In the genomic region with DNA sequence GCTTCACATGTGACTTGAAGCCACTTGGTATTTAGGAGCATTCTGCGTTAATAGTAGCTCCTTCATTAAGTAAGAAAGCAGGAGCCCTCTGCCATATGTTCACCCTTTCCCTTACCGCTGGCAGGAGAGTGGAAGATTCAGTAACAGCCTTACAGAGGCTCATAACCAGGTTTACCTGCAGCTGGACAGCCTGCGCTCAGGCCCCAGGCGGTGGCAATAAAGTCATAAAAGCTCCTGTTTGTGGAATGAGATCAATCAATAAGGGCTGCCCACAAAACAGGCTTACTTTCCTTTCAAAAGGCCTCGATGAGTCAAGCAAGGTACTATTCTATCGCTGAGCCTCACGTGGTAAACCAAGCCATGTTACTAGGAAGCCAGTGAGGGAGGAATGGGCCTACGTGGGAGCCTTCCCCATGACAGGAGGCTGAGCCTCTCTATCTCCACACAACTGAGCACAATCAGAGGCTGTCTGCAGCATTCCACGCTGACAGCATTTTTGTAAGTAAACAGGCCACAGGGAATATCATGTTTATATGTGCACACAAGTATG, we compare ENCODE assay signal across 22 mouse cellular contexts. TPM values are rescaled to one million over a fixed set of nuclear protein-coding genes. Genes with fewer than 3 reads are reported as not detected.
DNase-seq lines count a peak whose midpoint lies in the region; ATAC-seq and TF ChIP-seq lines count a peak whose summit lies in the region.
"Had no signal": no experiment of that assay in that cellular context is flagged by ENCODE, and none has a peak within 500 bp of the region (broad histone marks: within the 10 kb centered on the region; RNA-seq: fewer than 3 reads in every experiment).

No protein-coding gene starts in this region.

- no peak for TF ChIP-seq POLR2A in small intestine, adult 2 months (IDR thresholded peaks at IDR 0.05; ENCODE audit: low read depth, low read length)

- no peak overlapping the region for H3K4me3 ChIP-seq in forebrain, embryonic 15.5 days
- H3K4me3 ChIP-seq in forebrain, embryonic 11.5 days (ENCODE audit: low read depth, low read length) = no peak overlapping the region
- H3K4me3 ChIP-seq in limb, embryonic 11.5 days (ENCODE audit: low read depth, low read length) = no peak overlapping the region
- H3K4me3 ChIP-seq in limb, embryonic 10.5 days = no peak overlapping the region
- no peak overlapping the region for H3K4me3 ChIP-seq in intestine, postnatal 0 days (ENCODE audit: low read depth, low read length)
- H3K4me3 ChIP-seq in small intestine, adult 2 months (ENCODE audit: low read depth, low read length) = no peak overlapping the region
- H3K4me3 ChIP-seq: heart, embryonic 12.5 days; hindbrain, embryonic 10.5 days had no signal

- peak overlapping the region; percentile 80 for H3K27ac ChIP-seq in forebrain, embryonic 15.5 days (replicated peaks)
- H3K27ac ChIP-seq in forebrain, embryonic 11.5 days (ENCODE audit: low read depth, low read length) = no peak overlapping the region
- no peak overlapping the region for H3K27ac ChIP-seq in limb, embryonic 11.5 days (replicated peaks; ENCODE audit: low read depth, low read length)
- no peak overlapping the region for H3K27ac ChIP-seq in limb, embryonic 10.5 days
- no peak overlapping the region for H3K27ac ChIP-seq in intestine, postnatal 0 days (ENCODE audit: low read depth, low read length)
- 0 out of 2 replicates have a peak overlapping the region, but pooled peaks have one; percentile 9 for H3K27ac ChIP-seq in small intestine, adult 2 months (ENCODE audit: insufficient read depth, low read depth, low read length)
- H3K27ac ChIP-seq: hindbrain, embryonic 10.5 days; macrophage had no signal

- H3K27me3 ChIP-seq in forebrain, embryonic 15.5 days = no peaks in the 10 kb centered on the region
- no peaks in the 10 kb centered on the region for H3K27me3 ChIP-seq in forebrain, embryonic 11.5 days (ENCODE audit: control insufficient read depth, insufficient read depth, low read length)
- no peaks in the 10 kb centered on the region for H3K27me3 ChIP-seq in limb, embryonic 11.5 days (ENCODE audit: control insufficient read depth, insufficient read depth, low read length)
- H3K27me3 ChIP-seq in limb, embryonic 10.5 days (ENCODE audit: low read depth, poor library complexity, severe bottlenecking) = no peaks in the 10 kb centered on the region
- no peaks in the 10 kb centered on the region for H3K27me3 ChIP-seq in intestine, postnatal 0 days (replicated peaks; ENCODE audit: control insufficient read depth, insufficient read depth, low read length)
- no peaks in the 10 kb centered on the region for H3K27me3 ChIP-seq in small intestine, adult 2 months (ENCODE audit: control insufficient read depth, insufficient read depth, low read length)
- H3K27me3 ChIP-seq: heart, embryonic 12.5 days had no signal

- no peak overlapping the region for H3K9ac ChIP-seq in forebrain, embryonic 15.5 days (replicated peaks)
- H3K9ac ChIP-seq in forebrain, embryonic 11.5 days (ENCODE audit: low read length) = no peak overlapping the region
- H3K9ac ChIP-seq in limb, embryonic 11.5 days (ENCODE audit: low read length) = no peak overlapping the region
- no peak overlapping the region for H3K9ac ChIP-seq in intestine, postnatal 0 days (ENCODE audit: low read depth, low read length)
- H3K9ac ChIP-seq: heart, embryonic 12.5 days; liver, postnatal 0 days had no signal

- no peak for ATAC-seq in forebrain, embryonic 15.5 days (replicated peaks)
- no peak for ATAC-seq in forebrain, embryonic 11.5 days (replicated peaks; ENCODE audit: low FRiP score)
- no peak for ATAC-seq in limb, embryonic 11.5 days (ENCODE audit: insufficient number of reproducible peaks, low FRiP score, low TSS enrichment, low read depth)
- peak; percentile 67 for ATAC-seq in intestine, postnatal 0 days
- ATAC-seq: inflammation-experienced regulatory T-cells, adult 6 months; liver, postnatal 0 days had no signal

- no peak overlapping the region for H3K4me2 ChIP-seq in forebrain, embryonic 15.5 days (replicated peaks)
- H3K4me2 ChIP-seq in forebrain, embryonic 11.5 days (ENCODE audit: low read depth, low read length, severe bottlenecking) = no peak overlapping the region
- no peak overlapping the region for H3K4me2 ChIP-seq in limb, embryonic 11.5 days (ENCODE audit: low read depth, severe bottlenecking)
- peak overlapping the region; percentile 30; the same call in 1 of the 2 replicates for H3K4me2 ChIP-seq in intestine, postnatal 0 days (replicated peaks; ENCODE audit: low read depth)
- H3K4me2 ChIP-seq: heart, embryonic 12.5 days; liver, embryonic 11.5 days had no signal

- H3K9me3 ChIP-seq in forebrain, embryonic 15.5 days = no peaks in the 10 kb centered on the region
- H3K9me3 ChIP-seq in forebrain, embryonic 11.5 days (ENCODE audit: control insufficient read depth, low read length) = no peaks in the 10 kb centered on the region
- H3K9me3 ChIP-seq in limb, embryonic 11.5 days (ENCODE audit: control insufficient read depth, low read length) = no peaks in the 10 kb centered on the region
- H3K9me3 ChIP-seq in limb, embryonic 10.5 days (replicated peaks) = no peaks in the 10 kb centered on the region
- no peaks in the 10 kb centered on the region for H3K9me3 ChIP-seq in intestine, postnatal 0 days (ENCODE audit: control insufficient read depth)
- H3K9me3 ChIP-seq: heart, embryonic 12.5 days; hindbrain, embryonic 10.5 days had no signal

- peaks cover 17% of the 10 kb centered on the region for H3K4me1 ChIP-seq in forebrain, embryonic 15.5 days
- H3K4me1 ChIP-seq in forebrain, embryonic 11.5 days (replicated peaks; ENCODE audit: control insufficient read depth, insufficient read depth, low read length) = no peaks in the 10 kb centered on the region; the same call in 1 of the 2 replicates
- H3K4me1 ChIP-seq in limb, embryonic 11.5 days (ENCODE audit: control insufficient read depth, insufficient read depth, low read length) = 0 out of 2 replicates have a peak, but pooled peaks cover 2% of the 10 kb centered on the region
- peaks cover 9% of the 10 kb centered on the region; the same call in 1 of the 2 replicates for H3K4me1 ChIP-seq in limb, embryonic 10.5 days
- H3K4me1 ChIP-seq in intestine, postnatal 0 days (replicated peaks; ENCODE audit: control insufficient read depth, insufficient read depth, low read length) = no peaks in the 10 kb centered on the region
- peaks cover 3% of the 10 kb centered on the region for H3K4me1 ChIP-seq in small intestine, adult 2 months (ENCODE audit: control insufficient read depth, insufficient read depth, insufficient read length, low read length)

- no peak for DNase-seq in forebrain, embryonic 11.5 days (ENCODE audit: low spot score)
- peak; percentile 34 for DNase-seq in limb, embryonic 11.5 days (ENCODE audit: low spot score)
- no peak for DNase-seq in limb, embryonic 10.5 days (ENCODE audit: low spot score)
- DNase-seq in right cerebral cortex, postnatal 10 days (ENCODE audit: low spot score in 2 of 2) = no peak
- DNase-seq in MN1 (ENCODE audit: low spot score) = no peak
- DNase-seq: adrenal gland, postnatal 25 days; cerebellum, adult 9-11 months; gastrocnemius, postnatal 14 days; heart, adult 18-20 months; heart, postnatal 10 days; kidney, postnatal 4 days; left cerebral cortex, postnatal 4 days; liver, postnatal 0 days; right cerebral cortex, adult 18-20 months had no signal

- 0 out of 2 replicates have a peak, but pooled peaks cover 3% of the 10 kb centered on the region for H3K36me3 ChIP-seq in forebrain, embryonic 15.5 days
- no peaks in the 10 kb centered on the region for H3K36me3 ChIP-seq in forebrain, embryonic 11.5 days (ENCODE audit: control insufficient read depth, insufficient read depth, low read length)
- H3K36me3 ChIP-seq in limb, embryonic 11.5 days (ENCODE audit: control insufficient read depth, insufficient read depth, low read length) = peaks cover 4% of the 10 kb centered on the region; the same call in 1 of the 2 replicates
- H3K36me3 ChIP-seq in limb, embryonic 10.5 days = peaks cover 93% of the 10 kb centered on the region
- no peaks in the 10 kb centered on the region for H3K36me3 ChIP-seq in intestine, postnatal 0 days (ENCODE audit: control insufficient read depth, insufficient read depth)
- no peaks in the 10 kb centered on the region for H3K36me3 ChIP-seq in small intestine, adult 2 months (ENCODE audit: control insufficient read depth, insufficient read depth, low read length)

- TF ChIP-seq CTCF in intestine, postnatal 0 days (IDR thresholded peaks at IDR 0.05; ENCODE audit: low read depth) = no peak
- no peak for TF ChIP-seq CTCF in small intestine, adult 2 months (IDR thresholded peaks at IDR 0.05; ENCODE audit: extremely low read depth, insufficient read length, insufficient replicate concordance, low read depth, low read length)

- WGBS in forebrain, embryonic 15.5 days = 77% methylated on average over 9 of the region's 9 CpGs
- 92% methylated on average over 9 of the region's 9 CpGs for WGBS in forebrain, embryonic 11.5 days
- 44% methylated on average over 9 of the region's 9 CpGs for WGBS in limb, embryonic 11.5 days
- WGBS in limb, embryonic 10.5 days = 66% methylated on average over 9 of the region's 9 CpGs
- 38% methylated on average over 9 of the region's 9 CpGs for WGBS in intestine, postnatal 0 days
- 32% methylated on average over 9 of the region's 9 CpGs for WGBS in small intestine, adult 2 months

RNA-seq across cellular contexts. Expression of a gene that starts 49.1 kb away (rescaled TPM):
- polyA plus RNA-seq in forebrain, embryonic 15.5 days (2015; fragmentation: Nextera tagmentation; extraction: Ambion mirVana) = 24.7 and 27.2 TPM in 2 replicates
- 25.9 and 27.7 TPM in 2 replicates for polyA plus RNA-seq in forebrain, embryonic 11.5 days (2014; fragmentation: Nextera tagmentation; extraction: Ambion mirVana)
- polyA plus RNA-seq in limb, embryonic 11.5 days (2014; fragmentation: Nextera tagmentation; extraction: Ambion mirVana) = 52.7 and 61.1 TPM in 2 replicates
- 66.8 and 74.3 TPM in 2 replicates for polyA plus RNA-seq in limb, embryonic 10.5 days (2016; fragmentation: Nextera tagmentation; extraction: Ambion mirVana)
- polyA plus RNA-seq in intestine, postnatal 0 days (2015; fragmentation: Nextera tagmentation; extraction: Ambion mirVana) = 5.4 and 5.7 TPM in 2 replicates
- polyA plus RNA-seq in small intestine, adult 2 months (2012; rRNA removed) = 2.5 TPM in 2 replicates

Comparison
In these comparisons a context has a peak if more than half of its experiments do, and no peak if none do; other contexts are left out.
1. H3K27ac ChIP-seq: peak in forebrain, embryonic 15.5 days (single experiment) and small intestine, adult 2 months (single experiment); none in forebrain, embryonic 11.5 days (single experiment), limb, embryonic 11.5 days (single experiment), limb, embryonic 10.5 days (single experiment) and intestine, postnatal 0 days (single experiment).